Mouse (Mus musculus): ENCODE data around the gene Kcp. TPM values are rescaled to one million over a fixed set of nuclear protein-coding genes. Genes with fewer than 3 reads are reported as not detected.

Kcp gene
- polyA plus RNA-seq, 1 experiment from 2014 or later: 24.6 TPM

- H3K9ac ChIP-seq: no peak overlapping the region
- peaks cover 29% of the 10 kb centered on the region for H3K4me1 ChIP-seq (replicated peaks)
- H3K27ac ChIP-seq (replicated peaks): no peak overlapping the region
- H3K4me2 ChIP-seq: no peak overlapping the region
- WGBS: 62% methylated on average over 4 of the region's 4 CpGs
- H3K4me3 ChIP-seq: no peak overlapping the region
- no peaks in the 10 kb centered on the region for H3K36me3 ChIP-seq
- no peak for ATAC-seq (ENCODE audit: low read depth)
- H3K27me3 ChIP-seq: peaks cover 69% of the 10 kb centered on the region
- H3K9me3 ChIP-seq: no peaks in the 10 kb centered on the region
Measured at GRCm38 (mm10) chr6:29530050-29530449, 22.3 kb upstream of the Kcp start.

- Histone ChIP-seq H3K27ac (replicated peaks) (no peak overlapping the region), H3K27me3 (peaks cover 69% of the 10 kb centered on the region), H3K4me3 (no peak overlapping the region), H3K9me3 (no peaks in the 10 kb centered on the region), H3K36me3 (no peaks in the 10 kb centered on the region), H3K4me1 (replicated peaks) (peaks cover 29% of the 10 kb centered on the region), H3K4me2 (no peak overlapping the region), H3K9ac (no peak overlapping the region)
- 22% methylated on average over 2 of the region's 2 CpGs for WGBS
- no peak for ATAC-seq (ENCODE audit: low read depth)
Measured at GRCm38 (mm10) chr6:29529444-29529820, 21.7 kb upstream of the Kcp start.

- Histone ChIP-seq H3K27me3 (peaks cover 69% of the 10 kb centered on the region), H3K27ac (replicated peaks) (no peak overlapping the region), H3K4me2 (no peak overlapping the region), H3K36me3 (no peaks in the 10 kb centered on the region), H3K9me3 (no peaks in the 10 kb centered on the region), H3K9ac (no peak overlapping the region), H3K4me3 (no peak overlapping the region), H3K4me1 (replicated peaks) (peaks cover 29% of the 10 kb centered on the region)
- 31% methylated on average over 13 of the region's 13 CpGs for WGBS
- ATAC-seq (ENCODE audit: low read depth): no peak
Measured at GRCm38 (mm10) chr6:29528561-29529443, 21.1 kb upstream of the Kcp start.

DNA sequence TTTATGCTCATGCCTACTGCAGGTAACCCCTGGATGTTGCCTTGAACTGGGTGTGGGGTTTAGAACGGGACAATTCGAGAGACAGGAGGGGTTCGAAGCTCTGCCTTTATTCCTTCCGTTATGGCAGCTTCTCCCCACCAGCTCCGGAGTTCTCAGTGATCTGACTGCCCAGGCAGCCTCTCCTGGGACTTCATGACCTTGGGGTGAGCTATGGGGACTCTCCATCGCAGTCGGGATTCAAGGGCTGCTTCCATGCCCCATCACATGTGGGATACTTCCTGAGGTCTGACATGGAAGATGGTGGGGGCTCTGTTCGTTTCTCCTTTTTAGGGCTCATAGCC lies 20.4 kb upstream of the Kcp start:
- Histone ChIP-seq H3K4me3 (peak overlapping the region; percentile 49; the same call in 1 of the 2 replicates), H3K9me3 (no peaks in the 10 kb centered on the region), H3K4me2 (peak overlapping the region; percentile 86), H3K27me3 (peaks cover 69% of the 10 kb centered on the region), H3K9ac (no peak overlapping the region), H3K4me1 (replicated peaks) (peaks cover 29% of the 10 kb centered on the region), H3K36me3 (no peaks in the 10 kb centered on the region), H3K27ac (replicated peaks) (no peak overlapping the region)
- ATAC-seq (ENCODE audit: low read depth): no peak
- WGBS: 10% methylated on average over 8 of the region's 8 CpGs

- 5% methylated on average over 34 of the region's 34 CpGs for WGBS
- Histone ChIP-seq H3K36me3 (no peaks in the 10 kb centered on the region), H3K27me3 (peaks cover 69% of the 10 kb centered on the region), H3K27ac (replicated peaks) (no peak overlapping the region), H3K4me2 (peak overlapping the region; percentile 86), H3K9me3 (no peaks in the 10 kb centered on the region), H3K4me1 (replicated peaks) (peaks cover 29% of the 10 kb centered on the region), H3K9ac (0 out of 2 replicates have a peak overlapping the region, but pooled peaks have one; percentile 66), H3K4me3 (peak overlapping the region; percentile 49)
- ATAC-seq (ENCODE audit: low read depth): no peak
Measured at GRCm38 (mm10) chr6:29527361-29528164, 19.8 kb upstream of the Kcp start.

GRCm38 (mm10) chr6:29526281-29527251 lies 18.8 kb upstream of the Kcp start, which contains the start of gene Irf5:
Gene Irf5 (plus strand): TSS chr6:29526625.
- peaks cover 29% of the 10 kb centered on the region for H3K4me1 ChIP-seq (replicated peaks)
- H3K9me3 ChIP-seq: no peaks in the 10 kb centered on the region
- ATAC-seq (ENCODE audit: low read depth): peak; percentile 65
- peak within 1 kb of the TSS; percentile 86 for H3K4me2 ChIP-seq
- H3K4me3 ChIP-seq: peak within 1 kb of the TSS; percentile 49
- H3K27ac ChIP-seq (replicated peaks): no peak within 1 kb of the TSS
- H3K9ac ChIP-seq: peak within 1 kb of the TSS; percentile 66
- under 1% methylated on average over 77 of the region's 96 CpGs for WGBS
- peaks cover 67% of the 10 kb centered on the region for H3K27me3 ChIP-seq
- no peaks in the 10 kb centered on the region for H3K36me3 ChIP-seq

DNA sequence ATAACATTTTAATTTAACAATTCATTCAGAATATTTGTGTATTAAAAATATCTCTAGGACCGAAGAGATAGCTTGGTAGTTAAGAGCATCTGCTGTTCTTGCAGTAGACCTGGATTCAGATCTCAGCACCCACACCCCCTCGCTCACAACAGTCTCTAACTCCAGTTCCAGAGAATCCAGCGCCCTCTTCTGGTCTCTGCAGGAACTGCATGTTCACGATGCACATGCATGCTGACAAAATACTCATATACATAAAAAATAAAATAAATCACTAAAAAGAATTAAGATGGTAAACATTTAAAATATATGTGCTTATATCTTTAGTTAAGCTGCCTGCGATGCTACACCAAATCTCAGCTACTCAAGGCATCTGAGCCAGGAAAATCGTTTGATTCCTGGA lies 17.5 kb upstream of the Kcp start:
- WGBS: 71% methylated on average over 6 of the region's 6 CpGs
- H3K27me3 ChIP-seq: peaks cover 54% of the 10 kb centered on the region
- no peak overlapping the region for H3K4me2 ChIP-seq
- no peaks in the 10 kb centered on the region for H3K9me3 ChIP-seq
- no peak overlapping the region for H3K27ac ChIP-seq (replicated peaks)
- peaks cover 29% of the 10 kb centered on the region for H3K4me1 ChIP-seq (replicated peaks)
- no peak for ATAC-seq (ENCODE audit: low read depth)
- no peak overlapping the region for H3K4me3 ChIP-seq
- H3K9ac ChIP-seq: no peak overlapping the region
- no peaks in the 10 kb centered on the region for H3K36me3 ChIP-seq

DNA sequence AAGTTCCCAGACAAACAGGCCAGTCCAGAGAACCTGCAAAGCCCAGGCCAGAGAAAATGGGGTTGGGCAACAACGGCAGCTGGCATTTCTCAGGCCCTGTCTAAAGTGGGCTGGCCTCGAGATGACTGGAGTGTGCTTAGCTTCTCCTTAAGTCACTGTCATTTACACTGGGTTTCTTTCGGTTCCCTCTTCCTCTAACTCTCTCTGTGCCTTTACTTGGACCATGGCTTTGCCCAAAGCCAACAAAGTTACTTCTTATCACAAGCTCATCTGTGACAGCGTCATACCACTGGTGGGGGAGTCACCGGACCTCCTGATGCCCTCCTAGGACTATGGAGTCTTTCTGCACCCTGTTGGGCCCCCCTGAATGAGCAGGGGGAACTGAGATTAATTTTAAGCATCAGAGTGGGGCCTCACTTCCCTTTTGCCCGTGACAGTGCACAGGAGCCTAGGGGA lies 16.3 kb upstream of the Kcp start:
- WGBS: 77% methylated on average over 6 of the region's 6 CpGs
- H3K27me3 ChIP-seq: peaks cover 42% of the 10 kb centered on the region
- H3K27ac ChIP-seq (replicated peaks): no peak overlapping the region
- ATAC-seq (ENCODE audit: low read depth): no peak
- no peak overlapping the region for H3K4me3 ChIP-seq
- peaks cover 25% of the 10 kb centered on the region for H3K4me1 ChIP-seq (replicated peaks)
- no peak overlapping the region for H3K4me2 ChIP-seq
- no peaks in the 10 kb centered on the region for H3K9me3 ChIP-seq
- no peak overlapping the region for H3K9ac ChIP-seq
- H3K36me3 ChIP-seq: no peaks in the 10 kb centered on the region

- 80% methylated on average over 12 of the region's 12 CpGs for WGBS
- Histone ChIP-seq H3K27me3 (peaks cover 36% of the 10 kb centered on the region), H3K4me1 (replicated peaks) (peaks cover 23% of the 10 kb centered on the region), H3K4me3 (no peak overlapping the region), H3K27ac (replicated peaks) (no peak overlapping the region), H3K36me3 (no peaks in the 10 kb centered on the region), H3K9ac (no peak overlapping the region), H3K4me2 (no peak overlapping the region), H3K9me3 (no peaks in the 10 kb centered on the region)
- no peak for ATAC-seq (ENCODE audit: low read depth)
Measured at GRCm38 (mm10) chr6:29523301-29524033, 15.7 kb upstream of the Kcp start.

- no peak for ATAC-seq (ENCODE audit: low read depth)
- Histone ChIP-seq H3K9ac (no peak overlapping the region), H3K4me2 (no peak overlapping the region), H3K4me1 (replicated peaks) (peaks cover 19% of the 10 kb centered on the region), H3K9me3 (no peaks in the 10 kb centered on the region), H3K4me3 (no peak overlapping the region), H3K36me3 (no peaks in the 10 kb centered on the region), H3K27ac (replicated peaks) (no peak overlapping the region), H3K27me3 (peaks cover 32% of the 10 kb centered on the region)
- 83% methylated on average over 6 of the region's 6 CpGs for WGBS
Measured at GRCm38 (mm10) chr6:29522626-29523300, 15.0 kb upstream of the Kcp start.
